Mouse (Mus musculus) midbrain, postnatal 0 days (tissue): ENCODE data around the gene Itpr1. TPM values are rescaled to one million over a fixed set of nuclear protein-coding genes. Genes with fewer than 3 reads are reported as not detected.

Experiments used
- ATAC-seq: fragments of 200-750 bp; cut with Nextera tagmentation; 2 replicates; pipeline ENCODE4 v1.8.0; 2017; ENCODE audit warnings: moderate number of reproducible peaks, mild to moderate bottlenecking, moderate TSS enrichment, moderate library complexity; ENCODE audit not compliant: low FRiP score
- DNase-seq: peaks from one replicate; pipeline ENCODE4 v3.0.0-alpha.2; 2015; ENCODE audit warnings: low spot score
- H3K27ac ChIP-seq: fragments of 300-500 bp; sonication (generic); 2 replicates; pipeline ENCODE4 v1.5.1; 2014; ENCODE audit warnings: low read depth, mild to moderate bottlenecking, low read length, mixed read lengths
- H3K27me3 ChIP-seq: fragments of 300-500 bp; sonication (generic); 2 replicates; pipeline ENCODE4 v1.6.1; 2014; ENCODE audit warnings: low read length, control low read depth, mixed read lengths; ENCODE audit not compliant: insufficient read depth
- H3K36me3 ChIP-seq: fragments of 300-500 bp; sonication (generic); 2 replicates; pipeline ENCODE4 v1.6.1; 2014; ENCODE audit warnings: low read length, control low read depth, mixed read lengths; ENCODE audit not compliant: insufficient read depth
- H3K4me1 ChIP-seq: fragments of 300-500 bp; sonication (generic); 2 replicates; pipeline ENCODE4 v1.6.1; 2014; ENCODE audit warnings: mild to moderate bottlenecking, control low read depth, antibody characterized with exemption, low read length, mixed read lengths; ENCODE audit not compliant: insufficient read depth
- H3K4me2 ChIP-seq: fragments of 300-500 bp; sonication (generic); 2 replicates; pipeline ENCODE4 v1.6.1; 2014; ENCODE audit warnings: low read depth, mild to moderate bottlenecking, low read length, mixed read lengths; ENCODE audit not compliant: poor library complexity, severe bottlenecking
- H3K4me3 ChIP-seq: fragments of 300-500 bp; sonication (generic); 2 replicates; pipeline ENCODE4 v1.5.1; 2014; ENCODE audit warnings: low read depth, mild to moderate bottlenecking, low read length, moderate library complexity
- H3K9ac ChIP-seq: fragments of 300-500 bp; sonication (generic); replicated peaks from 2 replicates; pipeline ENCODE4 v1.6.1; 2014; ENCODE audit warnings: mild to moderate bottlenecking, low read length, moderate library complexity, mixed read lengths; ENCODE audit not compliant: poor library complexity, severe bottlenecking
- H3K9me3 ChIP-seq: fragments of 300-500 bp; sonication (generic); 2 replicates; pipeline ENCODE4 v1.6.1; 2016; ENCODE audit warnings: low read length, control low read depth
- CTCF ChIP-seq: IDR thresholded peaks from 2 replicates; pipeline ENCODE4 v1.5.1; 2016; ENCODE audit warnings: antibody characterized with exemption, mild to moderate bottlenecking
- WGBS: fragments of 180-500 bp; shearing (Covaris S2); extraction: QIAGEN DNeasy Blood & Tissue Kit; methylation state at CpG from one replicate; pipeline ENCODE4 v1.1.7; 2014; 5-methylcytosine and 5-hydroxymethylcytosine counted together
- polyA plus RNA-seq: library from polyadenylated mRNA; unstranded; fragments of >200 nt; fragmentation: Nextera tagmentation; extraction: Ambion mirVana; gene quantifications from 2 replicates; pipeline ENCODE4 v1.2.1, GENCODE M21; 2015
- total RNA-seq: library from RNA; depleted of rRNA; stranded (reverse); fragments of >200 nt; gene quantifications from 2 replicates; pipeline ENCODE4 v1.2.3, GENCODE M21; 2014

The Itpr1 gene
- total and polyA plus RNA-seq, 2 experiments from 2014 or later = 3.3 to 23.2 TPM

DNA sequence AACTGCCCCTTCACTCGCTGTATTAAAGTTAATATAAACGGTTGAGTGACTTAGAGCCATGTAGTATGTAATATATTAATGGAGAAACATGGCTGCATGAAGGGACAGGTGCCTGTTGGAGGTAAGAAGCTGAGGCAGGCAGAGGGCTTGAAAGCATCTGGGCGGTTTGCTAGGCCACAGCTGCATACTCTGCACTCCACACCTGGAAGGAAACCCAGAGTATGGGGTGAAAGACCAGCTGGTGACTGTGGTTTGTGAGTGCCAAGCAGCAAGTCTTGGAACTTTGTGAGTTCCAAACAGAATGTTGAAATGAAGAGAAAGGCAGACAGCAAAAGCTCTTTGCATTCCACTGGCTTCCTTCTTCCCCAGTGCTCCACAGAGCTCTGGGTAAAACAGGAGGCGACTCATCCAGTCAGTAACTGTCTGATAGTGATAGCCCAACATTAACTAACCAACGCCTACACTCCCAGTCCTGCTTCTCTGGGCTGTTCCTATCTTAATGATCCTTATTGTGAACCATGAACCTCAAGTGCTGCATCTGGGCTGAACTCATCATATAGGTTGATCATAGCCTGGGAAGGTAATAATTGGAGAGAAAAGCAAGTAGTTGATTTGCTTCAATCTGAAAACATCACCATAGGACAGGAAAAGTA lies 5.9 kb upstream of the Itpr1 start:
- Histone ChIP-seq H3K27me3 (no peaks in the 10 kb centered on the region), H3K4me3 (no peak overlapping the region), H3K36me3 (no peaks in the 10 kb centered on the region), H3K4me2 (no peak overlapping the region), H3K4me1 (no peaks in the 10 kb centered on the region; the same call in 1 of the 2 replicates), H3K27ac (no peak overlapping the region), H3K9me3 (no peaks in the 10 kb centered on the region), H3K9ac (no peak overlapping the region)
- DNase-seq (no peak), ATAC-seq (no peak)
- 83% methylated on average over 5 of the region's 5 CpGs for WGBS
- TF ChIP-seq CTCF = no peak

DNA sequence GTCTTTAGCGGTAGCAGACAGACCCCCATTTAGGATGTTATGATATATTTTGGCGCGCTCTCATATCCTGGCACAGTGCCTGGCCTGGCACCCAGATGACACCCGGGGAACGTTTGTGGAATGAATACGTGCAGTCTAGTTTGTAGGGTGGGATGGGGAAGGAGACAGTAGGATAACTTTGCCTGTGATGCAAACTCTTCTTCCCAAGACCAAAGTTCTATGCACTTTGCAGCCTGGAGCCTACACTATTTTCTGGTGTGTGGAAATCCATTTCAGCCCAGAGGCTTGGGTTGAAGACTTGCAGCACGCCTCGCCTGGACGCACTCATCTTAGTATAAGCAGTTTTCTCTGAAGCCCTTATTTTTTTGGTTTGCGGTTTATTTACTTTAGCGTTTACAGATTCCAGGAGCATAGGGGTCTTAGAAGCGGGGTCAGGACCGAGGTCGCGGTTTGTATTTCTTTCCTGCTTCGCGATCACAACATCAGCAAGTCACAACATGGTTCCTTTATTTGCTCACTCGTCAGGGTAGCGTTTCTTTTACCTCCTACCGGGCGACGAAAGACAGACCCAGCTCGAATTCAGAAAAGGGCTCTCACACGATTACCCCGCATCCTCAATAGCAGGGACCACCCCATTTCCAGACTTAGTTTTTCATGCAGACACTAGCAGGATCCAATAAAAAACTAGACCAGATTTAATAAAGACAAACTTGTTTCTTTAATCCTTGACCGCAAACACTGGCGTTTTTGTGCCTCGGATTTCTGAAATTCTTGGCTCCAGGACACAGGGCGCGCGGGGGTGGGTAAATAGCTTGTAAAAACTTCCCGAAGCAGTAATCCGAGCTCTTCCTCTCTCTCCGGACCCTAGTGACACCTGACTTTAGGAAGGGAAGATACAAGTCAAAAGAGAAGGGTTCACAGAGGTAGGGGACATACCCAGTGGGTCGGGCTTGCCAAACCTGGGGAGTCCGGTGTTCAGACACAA lies 708 bp upstream of the Itpr1 start:
- peak; percentile 6; the same call in 1 of the 2 replicates for ATAC-seq

DNA sequence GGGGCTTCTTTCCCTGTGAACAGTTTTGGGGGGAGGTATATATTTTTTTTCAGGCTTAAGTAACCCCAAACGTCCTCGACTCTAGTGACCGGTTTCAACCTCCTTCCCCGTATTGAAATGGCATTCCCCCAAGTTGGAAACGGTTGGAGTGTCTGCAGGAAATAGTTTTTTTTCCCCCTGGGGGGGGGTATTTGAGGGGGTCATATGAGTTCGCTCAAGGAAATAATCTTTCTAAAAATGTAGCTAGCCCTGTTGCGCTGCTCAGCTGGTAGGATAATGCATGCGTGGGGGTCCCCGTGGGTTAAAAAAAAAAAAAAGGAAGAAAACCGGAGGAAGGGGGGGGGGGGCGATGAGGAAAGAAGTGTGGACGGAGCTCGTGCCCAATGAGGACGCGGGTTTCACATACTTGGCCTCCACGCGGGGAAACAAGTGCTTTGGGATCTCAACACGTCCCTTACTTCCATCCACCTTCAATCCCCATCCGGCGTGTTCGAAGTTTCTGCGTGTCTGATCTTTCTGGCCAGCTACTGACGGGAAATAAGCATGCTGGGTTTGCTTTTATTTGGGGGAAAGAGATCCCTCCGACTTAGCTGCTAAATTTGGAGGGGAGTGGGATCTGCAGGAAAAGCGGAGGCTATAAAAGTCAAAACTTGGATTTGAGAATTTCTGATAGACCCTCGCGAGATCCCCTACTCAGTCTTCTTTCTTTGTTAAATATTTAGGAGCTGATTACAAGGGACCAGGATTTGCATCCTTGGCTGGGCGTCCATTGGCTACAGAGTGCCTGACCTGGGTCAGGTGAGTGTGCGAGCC lies 791 bp downstream of the Itpr1 start:
- Histone ChIP-seq H3K4me1 (no peaks in the 10 kb centered on the region; the same call in 1 of the 2 replicates), H3K36me3 (no peaks in the 10 kb centered on the region), H3K9ac (peak overlapping the region; percentile 52), H3K27ac (no peak overlapping the region), H3K27me3 (no peaks in the 10 kb centered on the region), H3K4me3 (peak overlapping the region; percentile 63), H3K9me3 (no peaks in the 10 kb centered on the region), H3K4me2 (peak overlapping the region; percentile 94)
- peak; percentile 0; the same call in 1 of the 2 replicates for ATAC-seq
- under 1% methylated on average over 29 of the region's 29 CpGs for WGBS
- no peak for TF ChIP-seq CTCF
- no peak for DNase-seq

More for the DNA sequence above, 708 bp upstream of the Itpr1 start:
- Histone ChIP-seq H3K27ac (no peak overlapping the region), H3K4me2 (peak overlapping the region; percentile 94), H3K27me3 (no peaks in the 10 kb centered on the region), H3K4me3 (peak overlapping the region; percentile 63), H3K4me1 (no peaks in the 10 kb centered on the region; the same call in 1 of the 2 replicates), H3K9me3 (no peaks in the 10 kb centered on the region), H3K36me3 (no peaks in the 10 kb centered on the region), H3K9ac (peak overlapping the region; percentile 52)
- DNase-seq = no peak
- no peak for TF ChIP-seq CTCF
- 8% methylated on average over 36 of the region's 36 CpGs for WGBS

DNA sequence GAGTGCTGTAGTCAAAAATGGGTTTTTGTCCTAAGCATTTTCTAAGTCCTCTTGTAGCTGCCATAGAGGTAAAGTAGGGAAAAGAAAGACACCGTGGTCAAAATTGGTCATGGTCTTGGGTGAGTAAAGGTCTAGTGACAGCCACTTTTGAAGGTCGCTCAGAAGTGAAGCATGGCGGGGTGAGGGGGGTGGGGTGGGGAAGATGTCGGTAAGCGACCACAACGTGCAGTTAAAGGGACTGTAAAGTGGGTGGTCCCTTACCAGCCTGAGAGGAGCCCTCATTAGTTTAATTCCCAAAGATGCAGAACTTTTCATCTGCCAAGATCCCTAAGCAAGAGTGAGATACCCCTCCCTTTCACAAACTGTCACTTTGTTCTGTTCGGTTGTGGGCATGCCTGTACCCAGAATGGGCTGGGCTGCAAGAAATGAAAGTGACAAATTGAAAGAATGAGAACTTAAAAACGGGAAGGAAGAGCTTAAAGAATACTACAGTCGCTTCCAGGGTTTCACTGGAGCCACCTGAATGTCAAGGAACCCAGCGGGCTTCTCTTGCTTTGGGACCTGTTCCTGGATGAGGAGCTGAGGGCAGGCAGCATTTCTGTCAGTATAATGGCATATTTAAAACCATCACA lies 1.5 kb downstream of the Itpr1 start:
- Histone ChIP-seq H3K4me3 (peak overlapping the region; percentile 63), H3K27me3 (no peaks in the 10 kb centered on the region), H3K9me3 (no peaks in the 10 kb centered on the region), H3K4me1 (no peaks in the 10 kb centered on the region; the same call in 1 of the 2 replicates), H3K27ac (no peak overlapping the region), H3K4me2 (peak overlapping the region; percentile 94), H3K9ac (0 out of 2 replicates have a peak overlapping the region, but pooled peaks have one; percentile 52), H3K36me3 (no peaks in the 10 kb centered on the region)
- ATAC-seq = no peak
- DNase-seq = no peak
- TF ChIP-seq CTCF = no peak
- 14% methylated on average over 10 of the region's 10 CpGs for whole genome bisulfite sequencing

DNA sequence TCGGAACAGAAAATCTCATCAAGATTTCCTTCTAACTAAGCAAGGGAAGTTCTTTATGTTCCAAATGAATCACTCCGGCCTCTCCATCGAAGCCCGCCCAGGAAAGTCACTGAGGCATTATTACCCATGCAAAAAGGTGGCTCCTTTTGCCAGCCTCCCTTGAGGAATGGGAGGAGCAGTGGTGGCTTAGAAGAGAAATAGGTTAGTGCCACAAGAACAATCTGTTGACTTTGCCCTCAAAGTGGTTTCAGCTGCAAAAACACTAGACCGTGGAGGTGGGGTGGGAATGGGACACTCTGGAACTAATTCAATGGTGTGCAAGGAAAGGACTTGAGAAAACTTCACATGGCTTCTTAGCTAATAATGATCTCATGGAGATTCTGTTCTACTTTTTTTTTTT lies 3.2 kb downstream of the Itpr1 start:
- Histone ChIP-seq H3K4me2 (no peak overlapping the region), H3K9ac (no peak overlapping the region), H3K4me3 (no peak overlapping the region), H3K27me3 (no peaks in the 10 kb centered on the region), H3K4me1 (no peaks in the 10 kb centered on the region; the same call in 1 of the 2 replicates), H3K27ac (no peak overlapping the region), H3K9me3 (no peaks in the 10 kb centered on the region), H3K36me3 (no peaks in the 10 kb centered on the region)
- 77% methylated on average over 5 of the region's 5 CpGs for WGBS
- no peak for TF ChIP-seq CTCF
- no peak for ATAC-seq
- no peak for DNase-seq
